Mouse (Mus musculus): Measurements from ENCODE around the gene Bahd1. TPM values are rescaled to one million over a fixed set of nuclear protein-coding genes. Genes with fewer than 3 reads are reported as not detected.
A peak's percentile ranks its signal among the peaks of the same experiment; 100 is the strongest.

The Bahd1 gene
- total and polyA plus RNA-seq, 3 experiments = 14.1 to 37.8 (median 32.1) TPM

GRCm38 (mm10) chr2:118926998-118927739 lies 27.0 kb downstream of the Bahd1 start:
- Histone ChIP-seq H3K9ac (ENCODE audit: insufficient read depth, low read depth) (peak overlapping the region; percentile 50), H3K9me3 (replicated peaks; ENCODE audit: low read length) (no peaks in the 10 kb centered on the region), H3K36me3 (replicated peaks in 1 of 2; ENCODE audit: control insufficient read depth in 1 of 2, insufficient read depth in 1 of 2, low read length in 1 of 2) (peaks cover 20 to 44% of the 10 kb centered on the region in 2 experiments), H3K4me2 (ENCODE audit: insufficient read depth, low read depth, poor library complexity, severe bottlenecking) (peak overlapping the region; percentile 38), H3K4me3 (replicated peaks in 1 of 3; ENCODE audit: low read depth in 2 of 3, low read length in 2 of 3, poor library complexity in 1 of 3) (peak overlapping the region; percentile 75 to 80 (median 78)), H3K27ac (ENCODE audit: insufficient read depth, low read depth) (no peak overlapping the region; the same call in 1 of the 2 replicates), H3K79me2 (replicated peaks; ENCODE audit: control insufficient read depth, extremely low read depth, insufficient read depth, poor library complexity, severe bottlenecking) (no peaks in the 10 kb centered on the region), H3K27me3 (replicated peaks) (no peaks in the 10 kb centered on the region), H3K4me1 (ENCODE audit: control insufficient read depth in 1 of 2, insufficient read depth in 2 of 2) (peaks cover 19 to 58% of the 10 kb centered on the region in 2 experiments)
- in situ Hi-C loops (cut with MboI; ENCODE audit: low pct_ligation_motif_present, low pct_unique_long_range_greater_than_20kb, low sequenced_read_pairs) (loop anchor here (5.0 kb wide), 1 partner anchor 35 kb away; no protein-coding TSS in a partner anchor), dilution Hi-C loops (cut with MboI; ENCODE audit: extremely low pct_ligation_motif_present, extremely low pct_unique_long_range_greater_than_20kb, low sequenced_read_pairs) (no loop called here)
- TF ChIP-seq MXI1 (IDR thresholded peaks at IDR 0.05; ENCODE audit: low read depth, low read length) (0 out of 2 replicates have a peak, but pooled peaks have one; percentile 6), ZMIZ1 (IDR thresholded peaks at IDR 0.05; ENCODE audit: low read depth, low read length) (peak; percentile 14; the same call in 1 of the 2 replicates), UBTF (IDR thresholded peaks at IDR 0.05; ENCODE audit: low read depth, low read length) (no peak), MAX (IDR thresholded peaks at IDR 0.05; ENCODE audit: low read length) (peak; percentile 3; the same call in 1 of the 2 replicates), USF1 (IDR thresholded peaks at IDR 0.05; ENCODE audit: low read depth, low read length) (no peak)
- no peak for DNase-seq (ENCODE audit: extremely low read depth)

- Histone ChIP-seq H3K36me3 (replicated peaks in 1 of 2; ENCODE audit: control insufficient read depth in 1 of 2, insufficient read depth in 1 of 2, low read length in 1 of 2) (no peaks in the 10 kb centered on the region), H3K79me2 (replicated peaks; ENCODE audit: control insufficient read depth, extremely low read depth, insufficient read depth, poor library complexity, severe bottlenecking) (no peaks in the 10 kb centered on the region), H3K27ac (ENCODE audit: insufficient read depth, low read depth) (no peak overlapping the region), H3K9me3 (replicated peaks; ENCODE audit: low read length) (peaks cover 3% of the 10 kb centered on the region), H3K4me2 (ENCODE audit: insufficient read depth, low read depth, poor library complexity, severe bottlenecking) (no peak overlapping the region), H3K4me1 (ENCODE audit: control insufficient read depth in 1 of 2, insufficient read depth in 2 of 2) (peaks cover 3 to 4% of the 10 kb centered on the region in 2 experiments; a peak in 3 of 4 replicates), H3K4me3 (replicated peaks in 1 of 3; ENCODE audit: low read depth in 2 of 3, low read length in 2 of 3, poor library complexity in 1 of 3) (no peak overlapping the region), H3K9ac (ENCODE audit: insufficient read depth, low read depth) (no peak overlapping the region), H3K27me3 (replicated peaks) (peaks cover 4% of the 10 kb centered on the region)
- TF ChIP-seq CTCF (conservative IDR thresholded peaks at IDR 0.05 in 1 of 2, IDR thresholded peaks at IDR 0.05 in 1 of 2; ENCODE audit: low read depth in 2 of 2, low read length in 2 of 2) = no peak
- TF ChIP-seq IRF4 (IDR thresholded peaks at IDR 0.05; ENCODE audit: low read depth, low read length) = peak; percentile 31; the same call in 1 of the 2 replicates
- dilution Hi-C loops (cut with MboI; ENCODE audit: extremely low pct_ligation_motif_present, extremely low pct_unique_long_range_greater_than_20kb, low sequenced_read_pairs) (no loop called here), in situ Hi-C loops (cut with MboI; ENCODE audit: low pct_ligation_motif_present, low pct_unique_long_range_greater_than_20kb, low sequenced_read_pairs) (no loop called here)
- DNase-seq (ENCODE audit: extremely low read depth) = no peak
These were observed 41.2 kb downstream of the Bahd1 start for GRCm38 (mm10) chr2:118941341-118941740.

GRCm38 (mm10) chr2:118943232-118943631 lies 43.1 kb downstream of the Bahd1 start:
- no peak for DNase-seq (ENCODE audit: extremely low read depth)
- peaks cover 2% of the 10 kb centered on the region for H3K27me3 ChIP-seq (replicated peaks)
- no peak overlapping the region for H3K27ac ChIP-seq (ENCODE audit: insufficient read depth, low read depth)
- no peak overlapping the region for H3K4me2 ChIP-seq (ENCODE audit: insufficient read depth, low read depth, poor library complexity, severe bottlenecking)
- dilution Hi-C loops (cut with MboI; ENCODE audit: extremely low pct_ligation_motif_present, extremely low pct_unique_long_range_greater_than_20kb, low sequenced_read_pairs) = no loop called here
- H3K4me3 ChIP-seq (replicated peaks in 1 of 3; ENCODE audit: low read depth in 2 of 3, low read length in 2 of 3, poor library complexity in 1 of 3) = no peak overlapping the region
- H3K4me1 ChIP-seq (ENCODE audit: control insufficient read depth in 1 of 2, insufficient read depth in 2 of 2) = peaks cover 0 to 4% of the 10 kb centered on the region in 2 experiments; a peak in 2 of 4 replicates
- TF ChIP-seq ZNF384 (IDR thresholded peaks at IDR 0.05; ENCODE audit: low read depth, low read length) = no peak
- TF ChIP-seq SIN3A (IDR thresholded peaks at IDR 0.05; ENCODE audit: low read length) = no peak
- TF ChIP-seq MXI1 (IDR thresholded peaks at IDR 0.05; ENCODE audit: low read depth, low read length) = no peak
- no peak for TF ChIP-seq CHD2 (IDR thresholded peaks at IDR 0.05; ENCODE audit: low read length)
- TF ChIP-seq HCFC1 (IDR thresholded peaks at IDR 0.05; ENCODE audit: low read depth, low read length) = no peak
- TF ChIP-seq RCOR1 (conservative IDR thresholded peaks at IDR 0.05; ENCODE audit: low read depth, low read length) = no peak
- no peak for TF ChIP-seq TCF12 (IDR thresholded peaks at IDR 0.05; ENCODE audit: low read depth, low read length)
- TF ChIP-seq ELF1 (IDR thresholded peaks at IDR 0.05; ENCODE audit: low read depth, low read length) = no peak
- TF ChIP-seq MAZ (IDR thresholded peaks at IDR 0.05; ENCODE audit: low read depth, low read length) = no peak
- TF ChIP-seq MAX (IDR thresholded peaks at IDR 0.05; ENCODE audit: low read length) = no peak
- no peak for TF ChIP-seq MYC (IDR thresholded peaks at IDR 0.05; ENCODE audit: low read depth, low read length)
- no peaks in the 10 kb centered on the region for H3K36me3 ChIP-seq (replicated peaks in 1 of 2; ENCODE audit: control insufficient read depth in 1 of 2, insufficient read depth in 1 of 2, low read length in 1 of 2)
- in situ Hi-C loops (cut with MboI; ENCODE audit: low pct_ligation_motif_present, low pct_unique_long_range_greater_than_20kb, low sequenced_read_pairs) = no loop called here
- peaks cover 3% of the 10 kb centered on the region for H3K9me3 ChIP-seq (replicated peaks; ENCODE audit: low read length)
- no peaks in the 10 kb centered on the region for H3K79me2 ChIP-seq (replicated peaks; ENCODE audit: control insufficient read depth, extremely low read depth, insufficient read depth, poor library complexity, severe bottlenecking)
- H3K9ac ChIP-seq (ENCODE audit: insufficient read depth, low read depth) = no peak overlapping the region
